Mouse (Mus musculus) myocyte (in vitro differentiated cells): ENCODE data around the gene Nt5c. TPM values are rescaled to one million over a fixed set of nuclear protein-coding genes. Genes with fewer than 3 reads are reported as not detected.

Experiments used
- H3K27me3 ChIP-seq: one replicate; pipeline ENCODE4 v1.6.1; 2011; ENCODE audit not compliant: control insufficient read depth, insufficient read depth, insufficient read length
- H3K36me3 ChIP-seq: one replicate; pipeline ENCODE4 v1.6.1; 2011; ENCODE audit not compliant: control insufficient read depth, insufficient read depth
- H3K4me2 ChIP-seq: one replicate; pipeline ENCODE4 v1.6.1; 2011; ENCODE audit warnings: low read depth, control low read depth
- H3K4me3 ChIP-seq: one replicate; pipeline ENCODE4 v1.5.1; 2011; ENCODE audit warnings: mild to moderate bottlenecking, control low read depth, moderate library complexity
- H3K79me2 ChIP-seq: one replicate; pipeline ENCODE4 v1.6.1; 2011; ENCODE audit not compliant: control insufficient read depth, insufficient read depth
- H3ac ChIP-seq: one replicate; pipeline ENCODE4 v1.6.1; 2011; ENCODE audit not compliant: control insufficient read depth, insufficient read length
- CEBPB ChIP-seq: IDR thresholded peaks from 2 replicates; pipeline ENCODE4 v1.6.1; 2011; ENCODE audit warnings: mild to moderate bottlenecking, moderate library complexity; ENCODE audit not compliant: poor library complexity, insufficient read depth, severe bottlenecking
- E2F4 ChIP-seq: IDR thresholded peaks from one replicate; pipeline ENCODE4 v1.6.1; 2011; ENCODE audit warnings: mild to moderate bottlenecking, control low read depth, moderate library complexity; ENCODE audit not compliant: insufficient read depth
- MAX ChIP-seq: IDR thresholded peaks from one replicate; pipeline ENCODE4 v1.6.1; 2011; ENCODE audit warnings: low read depth, mild to moderate bottlenecking, control low read depth
- MYOD1 ChIP-seq, 3 experiments: IDR thresholded peaks; one replicate each; pipeline ENCODE4 v1.6.1; 2011; ENCODE audit warnings: control low read depth in 2 of 3, low read depth in 2 of 3, mild to moderate bottlenecking in 2 of 3, moderate library complexity in 1 of 3; ENCODE audit not compliant: insufficient read length in 2 of 3, control insufficient read depth in 1 of 3
- MYOG ChIP-seq, 3 experiments: IDR thresholded peaks; one replicate each; pipeline ENCODE4 v1.6.1; 2011; ENCODE audit warnings: control low read depth in 2 of 3, low read depth in 2 of 3, mild to moderate bottlenecking in 2 of 3; ENCODE audit not compliant: insufficient read length in 2 of 3, control insufficient read depth in 1 of 3, insufficient read depth in 1 of 3
- POLR2A ChIP-seq: IDR thresholded peaks from one replicate; pipeline ENCODE4 v1.6.1; 2011; ENCODE audit warnings: low read depth, mild to moderate bottlenecking, control low read depth, moderate library complexity; ENCODE audit not compliant: insufficient read length
- POLR2AphosphoS2 ChIP-seq: IDR thresholded peaks from one replicate; pipeline ENCODE4 v1.6.1; 2011; ENCODE audit warnings: low read depth, control low read depth; ENCODE audit not compliant: insufficient read length
- REST ChIP-seq: IDR thresholded peaks from one replicate; pipeline ENCODE4 v1.6.1; 2011; ENCODE audit warnings: mild to moderate bottlenecking, control low read depth, moderate library complexity; ENCODE audit not compliant: insufficient read depth, insufficient read length
- SRF ChIP-seq: IDR thresholded peaks from one replicate; pipeline ENCODE4 v1.6.1; 2011; ENCODE audit warnings: low read depth; ENCODE audit not compliant: control insufficient read depth, insufficient read length
- TCF12 ChIP-seq: IDR thresholded peaks from one replicate; pipeline ENCODE4 v1.6.1; 2011; ENCODE audit warnings: mild to moderate bottlenecking, control low read depth; ENCODE audit not compliant: poor library complexity, insufficient read depth, severe bottlenecking
- TCF3 ChIP-seq: IDR thresholded peaks from one replicate; pipeline ENCODE4 v1.6.1; 2011; ENCODE audit warnings: low read depth, control low read depth; ENCODE audit not compliant: insufficient read length
- USF1 ChIP-seq: IDR thresholded peaks from one replicate; pipeline ENCODE4 v1.6.1; 2011; ENCODE audit warnings: low read depth, mild to moderate bottlenecking, control low read depth, moderate library complexity
- polyA plus RNA-seq: library from polyadenylated mRNA; unstranded; fragments of >200 nt; fragmentation: generic; extraction: Trizol; gene quantifications from one replicate; pipeline ENCODE4 v1.2.1, GENCODE M21; 2012; ENCODE audit warnings: missing spikeins

The Nt5c gene
- polyA plus RNA-seq, 1 experiment = 64.0 TPM

- Histone ChIP-seq H3K79me2 (no peaks in the 10 kb centered on the region), H3K4me3 (peak overlapping the region; percentile 73), H3K4me2 (peak overlapping the region; percentile 65), H3K36me3 (peaks cover 4% of the 10 kb centered on the region), H3ac (peak overlapping the region; percentile 29), H3K27me3 (no peaks in the 10 kb centered on the region)
- no peak for TF ChIP-seq TCF12
- TF ChIP-seq TCF3 = no peak
- TF ChIP-seq MAX = no peak
- no peak for TF ChIP-seq USF1
- TF ChIP-seq E2F4 = no peak
- TF ChIP-seq MYOG (IDR thresholded peaks at IDR 0.05; ENCODE audit: control insufficient read depth in 1 of 3, insufficient read depth in 1 of 3, insufficient read length in 2 of 3, low read depth in 2 of 3) = no peak
- no peak for TF ChIP-seq POLR2AphosphoS2
- TF ChIP-seq SRF = no peak
- no peak for TF ChIP-seq CEBPB
- TF ChIP-seq MYOD1 (IDR thresholded peaks at IDR 0.05; ENCODE audit: control insufficient read depth in 1 of 3, insufficient read length in 2 of 3, low read depth in 2 of 3) = no peak
- no peak for TF ChIP-seq REST
- no peak for TF ChIP-seq POLR2A
Measured at GRCm38 (mm10) chr11:115475758-115476237, 15.9 kb downstream of the Nt5c start.

GRCm38 (mm10) chr11:115475025-115475757, 16.5 kb downstream of the Nt5c start, which contains the start of gene Armc7:
Gene Armc7, plus strand, starts transcription at chr11:115475667.
- no peaks in the 10 kb centered on the region for H3K27me3 ChIP-seq
- peak within 1 kb of the TSS; percentile 73 for H3K4me3 ChIP-seq
- H3K36me3 ChIP-seq = peaks cover 4% of the 10 kb centered on the region
- H3ac ChIP-seq = peak within 1 kb of the TSS; percentile 29
- peak within 1 kb of the TSS; percentile 95 for H3K4me2 ChIP-seq
- TF ChIP-seq E2F4 (no peak), POLR2AphosphoS2 (peak; percentile 43), MYOD1 (IDR thresholded peaks at IDR 0.05; ENCODE audit: control insufficient read depth in 1 of 3, insufficient read length in 2 of 3, low read depth in 2 of 3) (no peak), POLR2A (peak; percentile 49)
- no peaks in the 10 kb centered on the region for H3K79me2 ChIP-seq

GRCm38 (mm10) chr11:115473626-115474275, 17.9 kb downstream of the Nt5c start:
- Histone ChIP-seq H3K27me3 (no peaks in the 10 kb centered on the region), H3K36me3 (no peaks in the 10 kb centered on the region), H3K4me2 (peak overlapping the region; percentile 14), H3ac (no peak overlapping the region), H3K79me2 (no peaks in the 10 kb centered on the region), H3K4me3 (no peak overlapping the region)
- TF ChIP-seq CEBPB = no peak
- TF ChIP-seq MAX = no peak
- no peak for TF ChIP-seq MYOD1 (IDR thresholded peaks at IDR 0.05; ENCODE audit: control insufficient read depth in 1 of 3, insufficient read length in 2 of 3, low read depth in 2 of 3)
- no peak for TF ChIP-seq TCF12
- TF ChIP-seq SRF = no peak
- TF ChIP-seq TCF3 = no peak
- TF ChIP-seq E2F4 = no peak
- TF ChIP-seq USF1 = no peak
- no peak for TF ChIP-seq MYOG (IDR thresholded peaks at IDR 0.05; ENCODE audit: control insufficient read depth in 1 of 3, insufficient read depth in 1 of 3, insufficient read length in 2 of 3, low read depth in 2 of 3)
- TF ChIP-seq REST = no peak
- no peak for TF ChIP-seq POLR2A
- TF ChIP-seq POLR2AphosphoS2 = no peak

- Histone ChIP-seq H3K27me3 (no peaks in the 10 kb centered on the region), H3K4me2 (no peak overlapping the region), H3K36me3 (no peaks in the 10 kb centered on the region), H3K4me3 (no peak overlapping the region), H3ac (no peak overlapping the region), H3K79me2 (no peaks in the 10 kb centered on the region)
- TF ChIP-seq E2F4 = no peak
Measured at GRCm38 (mm10) chr11:115472183-115472582, 19.5 kb downstream of the Nt5c start.

- no peak for TF ChIP-seq SRF
- TF ChIP-seq MYOD1 (IDR thresholded peaks at IDR 0.05; ENCODE audit: control insufficient read depth in 1 of 3, insufficient read length in 2 of 3, low read depth in 2 of 3) = peak in 1 of 3 experiments; percentile 6
Measured at GRCm38 (mm10) chr11:115467217-115467618, 24.4 kb downstream of the Nt5c start.

More at GRCm38 (mm10) chr11:115467217-115467618, 24.4 kb downstream of the Nt5c start:
- Histone ChIP-seq H3ac (no peak overlapping the region), H3K79me2 (no peaks in the 10 kb centered on the region), H3K36me3 (no peaks in the 10 kb centered on the region), H3K4me3 (no peak overlapping the region), H3K27me3 (peaks cover 6% of the 10 kb centered on the region), H3K4me2 (peak overlapping the region; percentile 49)
